Mouse (Mus musculus) CD8-positive naive resting alpha-beta T cell, adult 2 months (primary cell): ENCODE results near the gene Ttf2.

Experiments used
- DNase-seq, 2 experiments: peaks; one replicate each; pipeline ENCODE4 v3.0.0; 2022; ENCODE audit warnings: low read depth in 2 of 2, low spot score in 2 of 2

The Ttf2 gene

GRCm38 (mm10) chr3:100989417-100989816 is 20.0 kb upstream of the Ttf2 start:
- DNase-seq, result no peak

GRCm38 (mm10) chr3:100979290-100979689 is 9.8 kb upstream of the Ttf2 start:
- DNase-seq, result no peak

GRCm38 (mm10) chr3:100973906-100974305 is 4.4 kb upstream of the Ttf2 start:
- peak in 1 of 2 experiments; percentile 54 for DNase-seq

GRCm38 (mm10) chr3:100963849-100964542 is 5.5 kb downstream of the Ttf2 start:
- DNase-seq, result peak in 1 of 2 experiments; percentile 23

- DNase-seq, result no peak
These were observed 8.0 kb downstream of the Ttf2 start for GRCm38 (mm10) chr3:100961501-100961900.

GRCm38 (mm10) chr3:100961007-100961406 is 8.5 kb downstream of the Ttf2 start:
- no peak for DNase-seq

GRCm38 (mm10) chr3:100954616-100955015 is 14.8 kb downstream of the Ttf2 start:
- no peak for DNase-seq

- DNase-seq, result no peak
These were observed 17.9 kb downstream of the Ttf2 start for GRCm38 (mm10) chr3:100951531-100951930.

GRCm38 (mm10) chr3:100947286-100947685 is 22.2 kb downstream of the Ttf2 start:
- DNase-seq, result no peak

GRCm38 (mm10) chr3:100940496-100941037 is 28.9 kb downstream of the Ttf2 start:
- no peak for DNase-seq

GRCm38 (mm10) chr3:100938211-100938610 is 31.3 kb downstream of the Ttf2 start:
- no peak for DNase-seq

- DNase-seq, result no peak
These were observed 33.3 kb downstream of the Ttf2 start for GRCm38 (mm10) chr3:100936201-100936600.

- no peak for DNase-seq
These were observed 33.9 kb downstream of the Ttf2 start for GRCm38 (mm10) chr3:100935521-100935920.

- DNase-seq, result no peak
These were observed 37.2 kb downstream of the Ttf2 start for GRCm38 (mm10) chr3:100932077-100932944.

GRCm38 (mm10) chr3:100931332-100932076 is 38.0 kb downstream of the Ttf2 start:
- no peak for DNase-seq

- no peak for DNase-seq
These were observed 44.3 kb downstream of the Ttf2 start for GRCm38 (mm10) chr3:100925176-100925575.

- no peak for DNase-seq
These were observed 45.3 kb downstream of the Ttf2 start for GRCm38 (mm10) chr3:100924065-100924732.

- DNase-seq, result no peak
These were observed 46.7 kb downstream of the Ttf2 start for GRCm38 (mm10) chr3:100922506-100923375.

- DNase-seq, result peak; percentile 94
These were observed 47.5 kb downstream of the Ttf2 start, which contains the start of gene Trim45 for GRCm38 (mm10) chr3:100921825-100922505. Trim45 (plus strand) TSS chr3:100922202.
